Mouse (Mus musculus): Measurements from ENCODE around the gene Ptpn21. TPM values are rescaled to one million over a fixed set of nuclear protein-coding genes. Genes with fewer than 3 reads are reported as not detected.

Gene Ptpn21
- polyA plus RNA-seq (2014; fragmentation: Nextera tagmentation; extraction: Ambion mirVana) = 4.4 and 5.7 TPM in 2 replicates

DNA sequence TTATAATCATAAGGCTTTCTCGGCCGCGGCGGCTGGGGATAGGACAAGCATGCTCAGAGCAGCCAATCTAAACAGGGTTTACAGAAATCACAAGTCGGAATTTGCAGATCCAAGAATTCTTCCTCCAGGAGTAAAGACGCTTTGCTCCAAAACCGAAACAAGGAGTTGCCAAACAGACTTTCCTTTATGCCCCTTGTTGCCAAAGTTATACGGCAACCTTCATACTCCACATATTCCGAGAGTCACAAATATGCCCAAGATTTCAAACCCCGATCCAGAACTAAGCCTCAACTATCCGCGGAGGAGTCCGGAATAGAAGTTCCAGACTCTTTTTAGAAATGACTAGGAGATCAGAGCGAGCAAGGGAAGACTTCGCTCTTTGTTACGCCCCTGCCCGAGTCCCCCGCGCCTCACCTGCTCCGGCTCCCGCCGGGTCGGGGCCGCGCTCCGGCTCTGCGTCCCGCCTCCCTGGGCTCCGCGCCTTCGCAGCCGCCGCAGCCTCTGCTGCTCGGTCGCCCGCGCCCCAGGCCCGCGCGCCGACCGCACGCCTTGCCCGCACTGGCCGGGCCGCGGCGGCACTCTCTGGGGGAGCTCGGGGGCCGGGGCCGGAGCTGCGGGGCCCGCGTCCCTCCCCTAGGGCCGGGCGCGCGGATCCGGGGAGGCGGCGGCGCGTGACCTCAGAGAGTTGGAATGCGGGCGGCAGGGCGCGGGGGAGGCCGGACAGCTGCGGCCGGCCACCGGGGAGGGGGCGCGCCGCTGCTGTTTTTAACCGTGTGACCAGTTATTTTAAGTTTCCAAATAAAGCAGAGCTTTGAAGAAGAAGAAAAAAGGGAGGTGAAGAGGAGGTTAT is at the start of gene Ptpn21:
Ptpn21 (minus strand) TSS at position 455 of the 850 bp plus-strand sequence.
- DNase-seq (ENCODE audit: low spot score) (peak; percentile 56), ATAC-seq (replicated peaks; ENCODE audit: low FRiP score) (no peak)
- Histone ChIP-seq H3K4me3 (ENCODE audit: low read depth, low read length) (peak within 1 kb of the TSS; percentile 72), H3K9ac (ENCODE audit: low read depth, low read length) (peak within 1 kb of the TSS; percentile 70), H3K27ac (ENCODE audit: low read depth, low read length) (peak within 1 kb of the TSS; percentile 52), H3K4me1 (replicated peaks; ENCODE audit: control insufficient read depth, insufficient read depth, low read length) (peaks cover 8% of the 10 kb centered on the region), H3K9me3 (ENCODE audit: control insufficient read depth, low read length) (no peaks in the 10 kb centered on the region), H3K36me3 (ENCODE audit: control insufficient read depth, insufficient read depth, low read length) (no peaks in the 10 kb centered on the region), H3K27me3 (replicated peaks; ENCODE audit: control insufficient read depth, insufficient read depth, low read length) (peaks cover 29% of the 10 kb centered on the region), H3K4me2 (peak within 1 kb of the TSS; percentile 87)
- WGBS = under 1% methylated on average over 75 of the region's 75 CpGs

GRCm38 (mm10) chr12:98784251-98784650 is 47.0 kb upstream of the Ptpn21 start:
- WGBS = 93% methylated on average over 1 of the region's 1 CpGs
- no peak overlapping the region for H3K4me3 ChIP-seq (ENCODE audit: low read depth, low read length)

DNA sequence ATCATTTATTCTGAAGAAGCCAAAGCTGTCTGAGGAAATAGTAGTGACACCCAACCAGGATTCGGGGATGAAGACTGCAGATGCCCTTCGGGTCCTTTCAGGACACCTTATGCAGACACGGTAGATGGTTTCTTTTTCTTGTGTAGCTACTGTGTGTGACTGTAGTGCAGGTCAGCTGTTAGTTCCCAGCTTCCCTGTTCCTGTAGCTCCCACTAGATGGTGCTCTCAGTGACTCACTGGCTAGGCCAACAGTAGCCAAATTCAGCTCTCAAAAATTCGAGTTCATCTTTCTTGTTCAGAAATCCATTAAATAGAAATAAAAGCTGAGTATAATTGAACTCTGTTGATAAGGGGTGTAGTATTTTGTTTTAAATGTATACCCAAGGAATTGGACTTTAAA is 41.9 kb upstream of the Ptpn21 start:
- DNase-seq (ENCODE audit: low spot score) (no peak), ATAC-seq (replicated peaks; ENCODE audit: low FRiP score) (0 out of 2 replicates have a peak, but pooled peaks have one; percentile 62)
- peaks cover 39% of the 10 kb centered on the region for H3K36me3 ChIP-seq (ENCODE audit: control insufficient read depth, insufficient read depth, low read length)
- no peak overlapping the region for H3K4me2 ChIP-seq
- H3K27me3 ChIP-seq (replicated peaks; ENCODE audit: control insufficient read depth, insufficient read depth, low read length) = no peaks in the 10 kb centered on the region
- WGBS = 85% methylated on average over 4 of the region's 4 CpGs
- H3K9ac ChIP-seq (ENCODE audit: low read depth, low read length) = no peak overlapping the region
- no peaks in the 10 kb centered on the region for H3K4me1 ChIP-seq (replicated peaks; ENCODE audit: control insufficient read depth, insufficient read depth, low read length)
- no peak overlapping the region for H3K4me3 ChIP-seq (ENCODE audit: low read depth, low read length)
- H3K9me3 ChIP-seq (ENCODE audit: control insufficient read depth, low read length) = no peaks in the 10 kb centered on the region
- no peak overlapping the region for H3K27ac ChIP-seq (ENCODE audit: low read depth, low read length)

More at GRCm38 (mm10) chr12:98784251-98784650, 47.0 kb upstream of the Ptpn21 start:
- H3K4me1 ChIP-seq (replicated peaks; ENCODE audit: control insufficient read depth, insufficient read depth, low read length) = no peaks in the 10 kb centered on the region
- no peaks in the 10 kb centered on the region for H3K27me3 ChIP-seq (replicated peaks; ENCODE audit: control insufficient read depth, insufficient read depth, low read length)
- DNase-seq (ENCODE audit: low spot score) (no peak), ATAC-seq (replicated peaks; ENCODE audit: low FRiP score) (no peak)
- peaks cover 35% of the 10 kb centered on the region for H3K36me3 ChIP-seq (ENCODE audit: control insufficient read depth, insufficient read depth, low read length)
- H3K9me3 ChIP-seq (ENCODE audit: control insufficient read depth, low read length) = no peaks in the 10 kb centered on the region
- no peak overlapping the region for H3K27ac ChIP-seq (ENCODE audit: low read depth, low read length)
- no peak overlapping the region for H3K9ac ChIP-seq (ENCODE audit: low read depth, low read length)
- H3K4me2 ChIP-seq = no peak overlapping the region

GRCm38 (mm10) chr12:98777509-98777908 is 40.3 kb upstream of the Ptpn21 start:
- Histone ChIP-seq H3K9ac (ENCODE audit: low read depth, low read length) (no peak overlapping the region), H3K9me3 (ENCODE audit: control insufficient read depth, low read length) (no peaks in the 10 kb centered on the region), H3K4me1 (replicated peaks; ENCODE audit: control insufficient read depth, insufficient read depth, low read length) (no peaks in the 10 kb centered on the region), H3K27ac (ENCODE audit: low read depth, low read length) (no peak overlapping the region), H3K27me3 (replicated peaks; ENCODE audit: control insufficient read depth, insufficient read depth, low read length) (no peaks in the 10 kb centered on the region), H3K4me3 (ENCODE audit: low read depth, low read length) (no peak overlapping the region), H3K36me3 (ENCODE audit: control insufficient read depth, insufficient read depth, low read length) (peaks cover 36% of the 10 kb centered on the region), H3K4me2 (no peak overlapping the region)
- ATAC-seq (replicated peaks; ENCODE audit: low FRiP score) (no peak), DNase-seq (ENCODE audit: low spot score) (no peak)
- 71% methylated on average over 3 of the region's 3 CpGs for WGBS

GRCm38 (mm10) chr12:98766241-98766640 is 29.0 kb upstream of the Ptpn21 start:
- Histone ChIP-seq H3K27ac (ENCODE audit: low read depth, low read length) (no peak overlapping the region), H3K4me3 (ENCODE audit: low read depth, low read length) (no peak overlapping the region), H3K36me3 (ENCODE audit: control insufficient read depth, insufficient read depth, low read length) (peaks cover 31% of the 10 kb centered on the region), H3K9me3 (ENCODE audit: control insufficient read depth, low read length) (no peaks in the 10 kb centered on the region), H3K9ac (ENCODE audit: low read depth, low read length) (no peak overlapping the region), H3K4me1 (replicated peaks; ENCODE audit: control insufficient read depth, insufficient read depth, low read length) (no peaks in the 10 kb centered on the region), H3K4me2 (no peak overlapping the region), H3K27me3 (replicated peaks; ENCODE audit: control insufficient read depth, insufficient read depth, low read length) (no peaks in the 10 kb centered on the region)
- ATAC-seq (replicated peaks; ENCODE audit: low FRiP score) (no peak), DNase-seq (ENCODE audit: low spot score) (no peak)
- 92% methylated on average over 2 of the region's 2 CpGs for WGBS

GRCm38 (mm10) chr12:98759700-98760099 is 22.5 kb upstream of the Ptpn21 start:
- no peaks in the 10 kb centered on the region for H3K9me3 ChIP-seq (ENCODE audit: control insufficient read depth, low read length)
- no peak for DNase-seq (ENCODE audit: low spot score)
- no peaks in the 10 kb centered on the region for H3K4me1 ChIP-seq (replicated peaks; ENCODE audit: control insufficient read depth, insufficient read depth, low read length)
- WGBS = 84% methylated on average over 6 of the region's 6 CpGs
- no peak overlapping the region for H3K27ac ChIP-seq (ENCODE audit: low read depth, low read length)
- ATAC-seq (replicated peaks; ENCODE audit: low FRiP score) = peak; percentile 53; the same call in 1 of the 2 replicates
- H3K36me3 ChIP-seq (ENCODE audit: control insufficient read depth, insufficient read depth, low read length) = peaks cover 25% of the 10 kb centered on the region
- H3K9ac ChIP-seq (ENCODE audit: low read depth, low read length) = no peak overlapping the region
- H3K4me2 ChIP-seq = no peak overlapping the region
- H3K4me3 ChIP-seq (ENCODE audit: low read depth, low read length) = no peak overlapping the region
- no peaks in the 10 kb centered on the region for H3K27me3 ChIP-seq (replicated peaks; ENCODE audit: control insufficient read depth, insufficient read depth, low read length)

DNA sequence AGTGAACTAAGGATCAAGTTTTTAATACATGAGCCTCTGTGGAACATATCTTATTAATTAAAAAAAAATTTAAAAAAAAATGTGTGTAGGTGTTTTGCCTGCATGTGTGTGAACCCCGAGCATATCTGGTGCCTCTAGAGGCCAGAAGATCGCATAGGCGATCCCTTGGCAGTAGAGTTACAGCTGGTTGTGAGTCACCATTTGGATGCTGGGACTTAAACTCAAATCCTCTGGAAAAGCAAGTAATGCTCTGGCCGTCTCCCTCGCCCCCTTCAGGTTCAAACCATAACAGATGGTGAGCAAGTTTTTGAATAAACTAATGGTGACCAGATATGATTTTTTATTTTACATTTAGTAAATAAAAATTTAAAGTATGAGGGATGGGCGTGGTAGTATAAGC is 20.4 kb upstream of the Ptpn21 start:
- no peak for ATAC-seq (replicated peaks; ENCODE audit: low FRiP score)
- no peaks in the 10 kb centered on the region for H3K4me1 ChIP-seq (replicated peaks; ENCODE audit: control insufficient read depth, insufficient read depth, low read length)
- no peak overlapping the region for H3K4me2 ChIP-seq
- peaks cover 18% of the 10 kb centered on the region for H3K36me3 ChIP-seq (ENCODE audit: control insufficient read depth, insufficient read depth, low read length)
- 83% methylated on average over 6 of the region's 6 CpGs for WGBS
- no peaks in the 10 kb centered on the region for H3K9me3 ChIP-seq (ENCODE audit: control insufficient read depth, low read length)
- no peak for DNase-seq (ENCODE audit: low spot score)
- H3K9ac ChIP-seq (ENCODE audit: low read depth, low read length) = no peak overlapping the region
- H3K4me3 ChIP-seq (ENCODE audit: low read depth, low read length) = no peak overlapping the region
- H3K27ac ChIP-seq (ENCODE audit: low read depth, low read length) = no peak overlapping the region
- no peaks in the 10 kb centered on the region for H3K27me3 ChIP-seq (replicated peaks; ENCODE audit: control insufficient read depth, insufficient read depth, low read length)

DNA sequence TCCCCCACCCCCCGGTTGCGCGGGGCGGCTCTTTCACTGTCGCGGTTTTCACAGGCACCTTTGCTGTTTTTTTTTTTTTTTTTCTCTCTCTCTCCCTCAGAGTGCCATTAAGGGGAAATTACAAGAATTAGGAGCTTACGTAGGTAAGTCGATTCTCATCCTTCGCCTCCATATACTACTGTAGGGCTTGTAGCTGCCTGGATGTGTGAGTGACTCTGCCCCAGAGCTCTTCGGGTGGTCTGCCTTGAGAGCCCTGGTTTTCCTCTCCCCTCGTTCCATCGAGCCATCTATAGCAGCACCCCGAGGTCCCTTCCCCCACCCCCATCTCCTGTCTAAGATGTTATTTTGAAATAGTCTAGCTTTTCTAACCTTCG is 10.2 kb upstream of the Ptpn21 start:
- H3K27ac ChIP-seq (ENCODE audit: low read depth, low read length) = peak overlapping the region; percentile 88
- peak overlapping the region; percentile 87 for H3K9ac ChIP-seq (ENCODE audit: low read depth, low read length)
- DNase-seq (ENCODE audit: low spot score) (no peak), ATAC-seq (replicated peaks; ENCODE audit: low FRiP score) (peak; percentile 31)
- H3K27me3 ChIP-seq (replicated peaks; ENCODE audit: control insufficient read depth, insufficient read depth, low read length) = no peaks in the 10 kb centered on the region
- WGBS = under 1% methylated on average over 14 of the region's 14 CpGs
- peak overlapping the region; percentile 91 for H3K4me3 ChIP-seq (ENCODE audit: low read depth, low read length)
- peak overlapping the region; percentile 79 for H3K4me2 ChIP-seq
- no peaks in the 10 kb centered on the region for H3K36me3 ChIP-seq (ENCODE audit: control insufficient read depth, insufficient read depth, low read length)
- no peaks in the 10 kb centered on the region for H3K9me3 ChIP-seq (ENCODE audit: control insufficient read depth, low read length)
- peaks cover 11% of the 10 kb centered on the region for H3K4me1 ChIP-seq (replicated peaks; ENCODE audit: control insufficient read depth, insufficient read depth, low read length)

Data from liver, embryonic 11.5 days (tissue).